In genomic region chr4:129490972-129491880, GRCm38 (mm10) we compare ENCODE assay signal across 8 mouse cellular contexts. TPM values are rescaled to one million over a fixed set of nuclear protein-coding genes. Genes with fewer than 3 reads are reported as not detected.
DNase-seq lines count a peak whose midpoint lies in the region; ATAC-seq and TF ChIP-seq lines count a peak whose summit lies in the region.

Gene Tssk3, minus strand, starts transcription at chr4:129491022.
Gene Fam229a, plus strand, starts transcription at chr4:129491190.

- H3K4me1 ChIP-seq in hindbrain, embryonic 12.5 days = peaks cover 22% of the 10 kb centered on the region
- 0 out of 2 replicates have a peak, but pooled peaks cover 4% of the 10 kb centered on the region for H3K4me1 ChIP-seq in midbrain, postnatal 0 days (ENCODE audit: insufficient read depth, low read length)

- H3K4me2 ChIP-seq in hindbrain, embryonic 12.5 days (replicated peaks) = peak within 1 kb of the TSS; percentile 61
- peak within 1 kb of the TSS; percentile 47 for H3K4me2 ChIP-seq in midbrain, postnatal 0 days (ENCODE audit: low read depth, low read length, poor library complexity, severe bottlenecking)

- H3K4me3 ChIP-seq in hindbrain, embryonic 12.5 days = peak within 1 kb of the TSS; percentile 36
- peak within 1 kb of the TSS; percentile 26 for H3K4me3 ChIP-seq in midbrain, postnatal 0 days (ENCODE audit: low read depth, low read length)

- peak; percentile 22; the same call in 1 of the 2 replicates for ATAC-seq in hindbrain, embryonic 12.5 days (ENCODE audit: low FRiP score)
- peak; percentile 53; the same call in 1 of the 2 replicates for ATAC-seq in midbrain, postnatal 0 days (ENCODE audit: low FRiP score)

- 3% methylated on average over 70 of the region's 70 CpGs for WGBS in hindbrain, embryonic 12.5 days
- 5% methylated on average over 60 of the region's 70 CpGs for WGBS in midbrain, postnatal 0 days

- peak; percentile 57 for TF ChIP-seq CTCF in midbrain, postnatal 0 days (IDR thresholded peaks at IDR 0.05)

- peaks cover 29% of the 10 kb centered on the region for H3K36me3 ChIP-seq in hindbrain, embryonic 12.5 days
- H3K36me3 ChIP-seq in midbrain, postnatal 0 days (ENCODE audit: insufficient read depth, low read length) = peaks cover 28% of the 10 kb centered on the region

- peaks cover 35% of the 10 kb centered on the region for H3K27me3 ChIP-seq in hindbrain, embryonic 12.5 days
- no peaks in the 10 kb centered on the region for H3K27me3 ChIP-seq in midbrain, postnatal 0 days (ENCODE audit: insufficient read depth, low read length)

- peak; percentile 38 for DNase-seq in ovary, postnatal 36 days (ENCODE audit: low spot score)
- no peak for DNase-seq in ovary, postnatal 10 days (ENCODE audit: low spot score)
- DNase-seq in cerebellum, postnatal 14 days = peak; percentile 65 to 77
- DNase-seq in liver = peak; percentile 26
- peak; percentile 70 for DNase-seq in midbrain, postnatal 0 days (ENCODE audit: low spot score)
- no peak for DNase-seq in yolk sac, embryonic 10.5 days (ENCODE audit: low spot score)
- DNase-seq in c-Kit-positive CD71-positive TER-119-positive erythroid progenitor cells, embryonic 14.5 days (ENCODE audit: low spot score) = no peak

- H3K27ac ChIP-seq in hindbrain, embryonic 12.5 days = no peak within 1 kb of the TSS
- H3K27ac ChIP-seq in midbrain, postnatal 0 days (ENCODE audit: low read depth, low read length) = 0 out of 2 replicates have a peak within 1 kb of the TSS, but pooled peaks have one; percentile 12

- no peak within 1 kb of the TSS; the same call in 1 of the 2 replicates for H3K9ac ChIP-seq in hindbrain, embryonic 12.5 days
- H3K9ac ChIP-seq in midbrain, postnatal 0 days (replicated peaks; ENCODE audit: low read length, poor library complexity, severe bottlenecking) = peak within 1 kb of the TSS; percentile 37

- H3K9me3 ChIP-seq in hindbrain, embryonic 12.5 days (replicated peaks) = no peaks in the 10 kb centered on the region
- no peaks in the 10 kb centered on the region for H3K9me3 ChIP-seq in midbrain, postnatal 0 days (ENCODE audit: low read length)

RNA-seq across cellular contexts. Expression of gene Tssk3, which starts in this region (rescaled TPM):
- not detected in 2 replicates for polyA plus RNA-seq in hindbrain, embryonic 12.5 days (2016; fragmentation: Nextera tagmentation; extraction: Ambion mirVana)
- 0.16 and 2.5 TPM in 2 replicates for total RNA-seq in midbrain, postnatal 0 days (2014; rRNA removed)
- polyA plus RNA-seq in midbrain, postnatal 0 days (2015; fragmentation: Nextera tagmentation; extraction: Ambion mirVana) = 1.7 and 1.8 TPM in 2 replicates

RNA-seq across cellular contexts. Expression of gene Fam229a, which starts in this region (rescaled TPM):
- polyA plus RNA-seq in hindbrain, embryonic 12.5 days (2016; fragmentation: Nextera tagmentation; extraction: Ambion mirVana) = 0.46 TPM in 1 of 2 replicates, not detected in the other
- total RNA-seq in midbrain, postnatal 0 days (2014; rRNA removed) = 2.2 TPM in 1 of 2 replicates, not detected in the other
- polyA plus RNA-seq in midbrain, postnatal 0 days (2015; fragmentation: Nextera tagmentation; extraction: Ambion mirVana) = 4.3 and 5.4 TPM in 2 replicates

Comparison
In these comparisons a context has a peak if more than half of its experiments do, and no peak if none do; other contexts are left out.
1. DNase-seq: peak in ovary, postnatal 36 days (single experiment), cerebellum, postnatal 14 days (2 of 2), liver (single experiment) and midbrain, postnatal 0 days (single experiment); none in ovary, postnatal 10 days (single experiment), yolk sac, embryonic 10.5 days (single experiment) and c-Kit-positive CD71-positive TER-119-positive erythroid progenitor cells, embryonic 14.5 days (single experiment).
2. Peak in ATAC-seq, H3K4me3 ChIP-seq and H3K4me2 ChIP-seq in hindbrain, embryonic 12.5 days; RNA of the genes that start here not detected or under 1 TPM.